Mouse (Mus musculus) gastrocnemius, postnatal 36 days (tissue): ENCODE measurements around the gene Tceal3. TPM values are rescaled to one million over a fixed set of nuclear protein-coding genes. Genes with fewer than 3 reads are reported as not detected.
"Not testable (repeated sequence)": the region's sequence is repeated elsewhere in the genome, so short reads cannot be mapped to it uniquely, and the experiment has no call there.

Experiments
- DNase-seq, 2 experiments: peaks; one replicate each; pipeline ENCODE4 v3.0.0; 2022
- intact Hi-C: fragments of 180-260 bp; cut with DNase I; formaldehyde crosslinking; loops from one replicate; pipeline ENCODE4 v1.15.1; 2025
- total RNA-seq, 2 experiments: library from RNA; stranded (reverse); gene quantifications; 2 replicates each; pipeline ENCODE4 v1.2.3; 2021

Gene Tceal3
- total RNA-seq, 2 experiments from 2014 or later, result 0.25 to 0.74 TPM

GRCm38 (mm10) chrX:136692294-136692675, 101.6 kb downstream of the Tceal3 start:
- intact Hi-C loops, result no loop called here
- no peak for DNase-seq

- no peak for DNase-seq
- intact Hi-C loops, result no loop called here
Measured at GRCm38 (mm10) chrX:136693196-136693595, 102.6 kb downstream of the Tceal3 start.

GRCm38 (mm10) chrX:136707446-136708167, 117.0 kb downstream of the Tceal3 start, which contains the start of gene Tceal1:
Gene Tceal1 (plus strand): TSS chrX:136707982.
- peak; percentile 35 to 36 for DNase-seq
- intact Hi-C loops, result no loop called here

GRCm38 (mm10) chrX:136708168-136708681, 117.6 kb downstream of the Tceal3 start:
- peak in 1 of 2 experiments; percentile 15 for DNase-seq
- intact Hi-C loops, result no loop called here

- intact Hi-C loops, result no loop called here
- no peak for DNase-seq
Measured at GRCm38 (mm10) chrX:136708782-136709181, 118.1 kb downstream of the Tceal3 start.

- intact Hi-C loops, DNase-seq: not testable (repeated sequence)
Measured at GRCm38 (mm10) chrX:136714742-136715474, 124.3 kb downstream of the Tceal3 start.

Other genes starting within 250 kb of the Tceal3 start
- not detected for gene Kir3dl1, start 72.8 kb upstream of the Tceal3 start, total RNA-seq
- not detected for gene Kir3dl2, start 46.8 kb upstream of the Tceal3 start, total RNA-seq
- gene Tceal1, start 117.1 kb downstream of the Tceal3 start, total RNA-seq, result 1 to 10 TPM; 1.7 to 2.2 TPM
- gene Morf4l2, start 152.8 kb downstream of the Tceal3 start, total RNA-seq, result 100 to 1,000 TPM; 133 to 137 TPM
- gene Glra4, start 189.3 kb downstream of the Tceal3 start, total RNA-seq, result not detected
- gene Plp1, start 231.8 kb downstream of the Tceal3 start, total RNA-seq, result 1 to 10 TPM; 2.0 to 3.0 TPM